Mouse (Mus musculus) cortical plate, adult 2 months (tissue): ENCODE results near the gene Iqce. TPM values are rescaled to one million over a fixed set of nuclear protein-coding genes. Genes with fewer than 3 reads are reported as not detected.

ENCODE experiments used
- H3K27ac ChIP-seq: fragments of 200-500 bp; 2 replicates; pipeline ENCODE4 v1.5.1; 2012; ENCODE audit warnings: low read length, control low read depth, inconsistent platforms; ENCODE audit not compliant: insufficient read depth
- H3K4me1 ChIP-seq: fragments of 200-500 bp; 2 replicates; pipeline ENCODE4 v1.6.1; 2011; ENCODE audit warnings: low read length; ENCODE audit not compliant: control insufficient read depth, insufficient read depth
- H3K4me3 ChIP-seq: fragments of 200-500 bp; 2 replicates; pipeline ENCODE4 v1.5.1; 2011; ENCODE audit warnings: mild to moderate bottlenecking, low read length, control low read depth; ENCODE audit not compliant: insufficient read depth
- CTCF ChIP-seq: fragments of 200-500 bp; IDR thresholded peaks from 2 replicates; pipeline ENCODE4 v1.5.1; 2011; ENCODE audit warnings: mild to moderate bottlenecking, control low read depth, low read length; ENCODE audit not compliant: insufficient read depth; ENCODE audit errors: extremely low read depth
- POLR2A ChIP-seq: fragments of 200-500 bp; IDR thresholded peaks from 2 replicates; pipeline ENCODE4 v1.6.1; 2011; ENCODE audit warnings: mild to moderate bottlenecking, low read length, control low read depth; ENCODE audit not compliant: insufficient read depth; ENCODE audit errors: extremely low read depth
- polyA plus RNA-seq: library from polyadenylated mRNA; depleted of rRNA; stranded (reverse); fragments of >200 nt; gene quantifications from 2 replicates; pipeline ENCODE4 v1.2.3, GENCODE M21; 2012; rRNA removed

Iqce gene
- 57.9 and 60.6 TPM in 2 replicates for polyA plus RNA-seq

DNA sequence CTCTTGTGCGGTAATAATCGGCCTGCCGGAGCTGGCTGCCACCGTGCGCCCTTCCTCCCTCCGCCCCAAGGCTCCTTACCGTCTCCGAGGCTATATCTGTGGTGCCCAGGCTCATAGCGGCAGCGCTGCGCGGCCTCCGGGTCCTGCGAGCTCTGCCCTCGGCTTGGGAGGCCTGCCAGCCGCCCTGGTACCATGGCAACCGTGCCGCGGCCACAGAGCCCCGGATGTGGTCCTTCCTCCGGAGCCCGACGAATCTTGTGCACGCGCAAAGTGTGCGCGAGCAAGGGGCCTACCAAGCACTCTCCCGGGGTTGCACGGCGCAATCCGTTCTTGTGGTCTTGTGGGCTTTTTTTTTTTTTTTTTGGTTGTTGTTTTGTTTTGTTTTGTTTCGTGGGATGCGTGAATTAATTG lies at the start of gene Iqce:
Gene Iqce (minus strand): TSS at position 276 of the 411 bp plus-strand sequence.
- TF ChIP-seq CTCF (no peak), POLR2A (peak; percentile 57)
- peak within 1 kb of the TSS; percentile 81 for H3K27ac ChIP-seq
- H3K4me3 ChIP-seq = peak within 1 kb of the TSS; percentile 94
- peaks cover 6% of the 10 kb centered on the region for H3K4me1 ChIP-seq

DNA sequence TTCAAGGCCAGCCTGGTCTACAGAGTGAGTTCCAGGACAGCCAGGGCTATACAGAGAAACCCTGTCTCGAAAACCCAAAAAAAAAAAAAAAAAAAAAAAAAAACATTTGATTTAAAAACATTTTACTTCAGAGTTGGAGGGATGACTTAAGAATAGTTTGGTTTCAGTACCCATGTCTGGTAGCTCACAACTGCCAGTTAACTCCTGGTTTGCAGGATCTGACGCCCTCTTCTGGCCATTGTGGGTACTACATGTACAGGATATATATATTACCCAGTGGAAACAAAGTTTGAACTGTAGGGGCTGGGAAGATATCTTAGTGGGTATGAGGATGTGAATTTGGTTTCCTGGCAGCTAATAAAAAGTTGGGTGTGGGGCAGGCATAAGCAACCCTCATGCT lies 48.7 kb upstream of the Iqce start:
- peak; percentile 57 for TF ChIP-seq CTCF
- TF ChIP-seq POLR2A = no peak
- H3K27ac ChIP-seq = no peak overlapping the region
- H3K4me1 ChIP-seq = no peaks in the 10 kb centered on the region
- H3K4me3 ChIP-seq = no peak overlapping the region

DNA sequence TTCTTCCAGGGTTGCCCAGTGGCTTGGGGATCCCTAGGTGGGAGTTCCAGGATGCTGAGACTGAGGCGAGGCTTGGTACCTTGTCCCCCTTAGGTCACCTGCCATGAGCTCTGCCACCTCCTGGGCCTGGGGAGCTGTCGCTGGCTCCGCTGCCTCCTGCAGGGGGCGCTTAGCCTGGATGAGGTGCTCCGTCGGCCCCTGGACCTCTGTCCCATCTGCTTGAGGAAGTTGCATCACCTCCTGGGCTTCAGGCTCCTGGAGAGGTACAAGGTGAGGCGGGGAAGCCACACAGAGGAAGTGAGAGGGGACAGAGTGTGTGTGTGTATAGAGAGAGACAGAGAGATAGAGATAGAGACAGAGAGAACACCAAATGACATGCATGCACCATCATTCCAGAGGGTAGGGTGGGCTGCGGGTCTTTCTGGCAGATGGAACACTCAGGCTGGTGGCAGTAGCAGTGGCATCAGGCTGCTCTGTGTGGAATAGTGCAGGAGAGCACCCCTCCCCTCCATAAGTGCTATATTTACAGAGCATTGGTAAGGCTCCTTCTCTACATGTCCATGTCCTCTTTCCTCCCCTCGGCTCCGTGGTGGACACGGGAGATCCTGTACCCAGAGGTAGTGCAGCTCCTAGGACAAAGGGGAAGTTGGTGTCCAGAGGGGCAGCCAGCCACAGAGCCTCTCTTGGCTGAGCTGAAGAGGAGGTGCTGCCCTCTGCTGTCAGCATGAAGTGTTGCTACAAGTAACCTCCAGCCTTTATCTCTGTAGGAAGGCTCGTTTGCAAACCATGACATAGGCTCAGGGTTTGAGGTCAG lies 47.1 kb upstream of the Iqce start:
- H3K27ac ChIP-seq = no peak overlapping the region

DNA sequence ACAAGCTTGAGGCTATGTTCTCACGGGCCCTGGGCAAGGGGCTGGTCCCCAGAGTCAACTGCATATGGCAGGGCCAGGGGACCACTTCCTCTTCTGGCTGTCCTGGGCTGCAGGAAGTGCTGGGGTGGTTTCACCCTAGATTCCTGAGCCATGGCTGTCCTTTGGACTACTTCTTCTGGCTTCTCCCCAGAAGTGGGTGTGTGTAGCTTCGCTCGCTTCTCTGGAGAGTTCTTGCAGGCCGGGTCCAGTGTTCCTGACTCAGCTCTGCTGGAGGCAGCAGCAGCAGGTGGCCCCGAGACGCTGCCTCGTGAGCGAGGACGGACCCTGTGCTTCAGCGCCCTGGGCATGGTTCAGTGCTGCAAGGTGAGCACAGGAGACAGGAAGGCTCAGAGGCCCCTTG lies 46.2 kb upstream of the Iqce start:
- Histone ChIP-seq H3K27ac (no peak overlapping the region), H3K4me1 (no peaks in the 10 kb centered on the region), H3K4me3 (no peak overlapping the region)
- TF ChIP-seq CTCF (no peak), POLR2A (no peak)

More for the DNA sequence above, 47.1 kb upstream of the Iqce start:
- Histone ChIP-seq H3K4me3 (no peak overlapping the region), H3K4me1 (no peaks in the 10 kb centered on the region)
- no peak for TF ChIP-seq POLR2A
- peak; percentile 76 for TF ChIP-seq CTCF

DNA sequence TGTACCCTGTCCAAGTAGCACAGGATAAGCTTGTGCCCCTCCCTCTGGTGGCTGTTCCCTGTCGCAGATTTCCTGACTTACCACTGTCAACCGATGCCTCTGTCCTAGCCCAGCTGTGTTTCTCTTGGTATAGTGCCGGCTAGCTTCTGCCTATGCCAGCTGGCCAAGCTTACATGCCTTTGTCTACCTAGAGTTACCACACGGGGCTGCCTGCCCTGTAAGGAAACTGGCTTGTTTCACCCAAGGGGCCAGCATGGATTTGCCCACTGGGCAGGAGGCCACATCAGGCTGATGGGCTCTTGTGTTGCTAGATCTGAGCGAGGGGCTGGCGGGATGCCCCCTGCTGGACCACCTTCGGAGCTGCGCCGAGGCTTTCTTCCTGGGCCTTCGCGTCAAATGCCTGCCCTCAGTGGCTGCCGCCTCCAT lies 41.5 kb upstream of the Iqce start:
- no peak for TF ChIP-seq POLR2A
- no peak for TF ChIP-seq CTCF
- Histone ChIP-seq H3K4me3 (no peak overlapping the region), H3K27ac (no peak overlapping the region), H3K4me1 (peaks cover 4% of the 10 kb centered on the region)

DNA sequence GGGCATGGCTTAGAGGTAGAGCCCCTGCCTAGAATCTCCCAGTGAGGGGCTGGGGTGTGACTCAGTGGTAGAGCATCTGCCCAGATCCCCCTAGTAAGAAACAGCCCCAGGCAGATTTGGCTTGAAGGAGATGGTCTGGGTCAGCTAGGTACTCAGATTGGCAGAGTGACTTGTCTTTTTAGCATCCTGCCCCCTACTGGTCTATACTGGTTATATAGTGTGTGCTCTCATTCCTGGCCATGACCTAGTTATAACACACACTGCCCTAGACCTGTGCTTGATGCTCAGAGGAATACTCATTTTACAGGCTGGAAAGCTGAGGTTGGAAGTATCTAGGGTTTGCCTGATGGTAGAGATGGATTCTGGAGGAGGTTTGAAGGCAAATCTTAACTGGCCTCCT lies 39.7 kb upstream of the Iqce start:
- Histone ChIP-seq H3K27ac (no peak overlapping the region), H3K4me1 (peaks cover 4% of the 10 kb centered on the region), H3K4me3 (no peak overlapping the region)
- TF ChIP-seq POLR2A (no peak), CTCF (no peak; the same call in 1 of the 2 replicates)

DNA sequence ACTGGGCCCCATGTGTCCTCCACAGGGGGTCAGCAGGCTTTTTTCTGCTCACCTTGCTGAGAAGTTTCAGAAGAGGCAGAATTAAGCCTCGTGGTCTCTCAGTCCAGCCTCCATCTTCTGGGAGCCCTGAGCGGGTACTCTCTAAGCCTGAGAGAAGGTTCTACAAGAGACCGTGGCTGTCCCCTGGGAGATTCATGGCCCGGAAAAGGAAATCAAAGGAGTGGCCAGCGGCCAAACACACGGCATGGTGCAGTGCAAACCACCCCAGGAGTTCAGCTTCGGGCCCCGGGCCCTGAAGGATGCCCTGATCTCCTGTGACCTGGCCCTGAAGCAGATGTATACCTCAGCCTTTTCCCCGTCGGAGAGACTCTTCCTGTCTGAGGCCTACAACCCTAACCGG lies 38.9 kb upstream of the Iqce start:
- H3K4me3 ChIP-seq = no peak overlapping the region
- no peak for TF ChIP-seq CTCF
- no peak for TF ChIP-seq POLR2A
- H3K4me1 ChIP-seq = peaks cover 4% of the 10 kb centered on the region
- no peak overlapping the region for H3K27ac ChIP-seq

DNA sequence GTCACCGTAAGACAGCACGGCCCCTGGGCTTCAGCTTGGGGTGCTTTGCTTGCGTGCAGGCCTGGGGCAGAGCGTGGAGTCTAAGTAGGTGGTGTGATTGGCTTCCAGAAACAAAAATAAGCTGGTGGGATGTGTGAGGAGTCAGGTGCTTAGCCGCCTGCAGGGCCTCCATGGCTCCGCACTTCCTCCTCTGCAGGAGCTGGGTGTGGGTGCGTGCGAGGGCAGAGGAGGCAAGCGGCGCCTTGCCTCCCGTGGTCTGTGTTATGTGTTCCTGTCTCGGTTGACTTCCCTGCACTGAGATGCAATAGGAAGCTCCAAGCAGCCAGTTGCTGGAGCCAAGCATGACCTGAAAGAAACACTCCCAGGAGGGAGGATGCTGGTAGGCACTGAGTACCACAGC lies 37.6 kb upstream of the Iqce start:
- no peak overlapping the region for H3K4me3 ChIP-seq
- H3K27ac ChIP-seq = no peak overlapping the region
- no peak for TF ChIP-seq CTCF
- no peak for TF ChIP-seq POLR2A
- H3K4me1 ChIP-seq = peaks cover 4% of the 10 kb centered on the region

DNA sequence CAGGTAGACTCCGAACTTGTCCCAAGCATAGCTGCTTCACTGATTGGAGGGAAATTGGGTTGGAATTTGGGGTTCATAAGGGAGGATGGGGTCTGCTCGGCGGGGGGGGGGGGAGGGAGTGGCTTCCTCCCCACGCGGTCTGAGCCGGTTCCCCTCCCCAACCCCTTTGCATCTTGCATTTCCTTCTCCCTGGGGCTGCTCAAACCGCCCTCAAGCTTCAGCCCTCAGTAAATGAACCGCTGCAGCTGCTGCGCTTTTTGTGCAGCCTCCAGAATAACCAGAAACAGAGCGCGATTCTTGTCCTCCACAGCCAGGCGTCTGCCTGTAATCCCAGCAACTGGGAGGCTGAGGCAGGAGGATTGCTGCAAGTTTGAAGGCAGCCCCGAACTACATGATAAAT lies 34.0 kb upstream of the Iqce start:
- H3K27ac ChIP-seq = no peak overlapping the region
- H3K4me1 ChIP-seq = peaks cover 4% of the 10 kb centered on the region
- peak overlapping the region; percentile 10; the same call in 1 of the 2 replicates for H3K4me3 ChIP-seq
- TF ChIP-seq POLR2A = no peak
- no peak for TF ChIP-seq CTCF

DNA sequence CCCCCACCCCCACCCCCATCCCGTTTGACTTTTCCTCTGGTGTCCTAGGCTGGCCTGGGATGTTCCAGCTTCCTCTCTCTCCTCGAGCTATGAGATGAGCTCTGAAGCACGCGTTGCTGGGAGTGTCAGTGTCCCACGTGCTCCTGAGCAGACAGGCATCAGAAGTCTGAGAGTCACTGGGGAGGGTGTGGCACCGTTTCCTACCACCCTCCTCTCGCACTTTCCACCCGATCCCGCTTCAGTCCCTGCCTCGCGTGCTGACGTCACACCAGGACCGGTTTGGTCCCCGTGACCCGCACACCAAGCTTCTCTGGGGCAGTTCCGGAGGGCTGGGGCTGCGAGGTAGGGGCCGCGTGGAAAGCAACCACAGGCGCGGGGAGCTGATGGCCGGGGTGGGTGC lies 33.1 kb upstream of the Iqce start:
- H3K4me3 ChIP-seq = peak overlapping the region; percentile 10
- no peak overlapping the region for H3K27ac ChIP-seq
- TF ChIP-seq POLR2A = no peak
- peaks cover 4% of the 10 kb centered on the region for H3K4me1 ChIP-seq
